Mouse (Mus musculus) mouse embryonic stem cell (cell line): ENCODE measurements around the gene Glrx2.
"Not testable (repeated sequence)": the region's sequence is repeated elsewhere in the genome, so short reads cannot be mapped to it uniquely, and the experiment has no call there.

Experiments
- in situ Hi-C, 2 experiments: fragments of 300-500 bp; cut with MboI; formaldehyde crosslinking; loops; 1 replicate in 1 of 2; 3 replicates in 1 of 2; pipeline ENCODE4 v1.14.3; 2019 to 2020; ENCODE audit warnings: low sequenced_read_pairs in 2 of 2, low pct_unique_long_range_greater_than_20kb in 1 of 2, mixed read lengths in 1 of 2; ENCODE audit not compliant: unreplicated experiment in 1 of 2

Glrx2 gene

DNA sequence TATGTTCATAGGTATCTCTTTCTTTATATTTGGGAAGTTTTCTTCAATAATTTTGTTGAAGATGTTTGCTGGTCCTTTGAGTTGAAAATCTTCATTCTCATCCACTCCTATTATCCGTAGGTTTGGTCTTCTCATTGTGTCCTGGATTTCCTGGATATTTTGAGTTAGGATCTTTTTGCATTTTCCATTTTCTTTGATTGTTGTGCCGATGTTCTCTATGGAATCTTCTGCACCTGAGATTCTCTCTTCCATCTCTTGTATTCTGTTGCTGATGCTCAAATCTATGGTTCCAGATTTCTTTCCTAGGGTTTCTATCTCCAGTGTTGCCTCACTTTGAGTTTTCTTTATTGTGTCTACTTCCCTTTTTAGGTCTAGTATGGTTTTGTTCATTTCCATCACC, at the start of gene Glrx2:
Gene Glrx2 (plus strand): TSS at position 301 of the 400 bp plus-strand sequence.
- in situ Hi-C loops = not testable (repeated sequence)

DNA sequence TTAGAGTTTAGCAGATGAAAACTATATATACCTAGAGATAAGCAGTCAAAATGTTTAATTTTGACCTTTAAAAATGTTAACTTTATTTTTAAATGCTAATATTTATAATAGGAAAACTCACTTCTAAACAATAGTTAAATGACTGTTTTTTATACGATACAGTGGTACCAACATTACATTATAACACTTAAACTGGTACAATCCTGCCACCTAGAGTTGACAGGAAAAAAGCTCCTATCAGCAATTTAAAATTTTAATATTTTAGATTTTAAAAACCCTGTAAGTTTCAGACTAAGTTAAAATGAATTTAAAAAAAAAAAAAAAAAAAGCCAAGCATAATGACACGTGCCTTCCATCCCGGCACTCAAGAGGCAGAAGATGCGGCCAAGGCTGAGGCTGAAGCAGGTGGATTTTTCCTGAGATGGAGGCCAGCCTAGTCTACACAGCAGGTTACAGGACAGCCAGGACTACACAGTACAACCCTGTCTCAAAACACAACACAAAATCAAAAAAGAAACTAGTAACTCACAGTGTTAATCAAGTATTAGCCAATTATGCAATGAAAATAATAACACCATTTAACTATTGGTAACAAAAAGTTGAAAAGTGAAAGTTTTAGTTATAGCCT, 40.3 kb upstream of the Glrx2 start:
- in situ Hi-C loops = no loop called here

DNA sequence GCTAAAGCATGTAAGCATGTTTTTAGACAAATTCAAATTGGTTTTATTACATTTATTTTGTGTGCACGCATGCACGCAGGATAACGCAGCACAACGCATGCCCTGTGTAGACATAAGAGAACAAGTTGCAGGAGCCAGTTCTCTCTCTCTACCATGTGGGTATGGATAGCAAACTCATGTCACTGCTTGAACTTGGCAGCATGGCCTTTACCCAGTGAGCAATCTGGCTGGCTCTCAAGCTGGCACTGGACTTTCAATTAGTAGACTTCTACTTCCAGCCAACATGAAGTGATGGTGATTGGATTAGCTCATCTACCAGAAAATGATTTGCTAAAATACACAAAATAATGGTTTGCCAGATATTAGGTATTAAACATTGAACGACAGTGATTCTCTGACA, 35.0 kb upstream of the Glrx2 start:
- in situ Hi-C loops = no loop called here

DNA sequence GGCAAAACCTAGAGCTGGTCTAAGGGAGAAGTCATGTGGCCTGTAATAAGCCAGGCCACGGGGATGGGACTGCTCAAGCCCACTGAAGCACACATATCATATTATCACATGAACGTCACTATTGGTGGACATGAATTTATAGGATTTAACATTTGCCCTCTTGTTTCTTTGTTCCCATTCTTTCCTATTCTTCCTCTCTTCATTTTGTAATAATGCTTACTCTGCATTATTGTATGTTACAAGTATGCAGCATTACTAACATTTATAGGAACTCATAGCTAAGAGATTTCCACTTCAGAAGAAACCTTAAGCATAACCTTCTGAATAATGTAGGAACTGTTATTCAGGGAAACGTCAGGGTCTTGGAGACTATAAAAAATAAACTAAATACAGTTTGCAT, 31.3 kb upstream of the Glrx2 start:
- in situ Hi-C loops = no loop called here

DNA sequence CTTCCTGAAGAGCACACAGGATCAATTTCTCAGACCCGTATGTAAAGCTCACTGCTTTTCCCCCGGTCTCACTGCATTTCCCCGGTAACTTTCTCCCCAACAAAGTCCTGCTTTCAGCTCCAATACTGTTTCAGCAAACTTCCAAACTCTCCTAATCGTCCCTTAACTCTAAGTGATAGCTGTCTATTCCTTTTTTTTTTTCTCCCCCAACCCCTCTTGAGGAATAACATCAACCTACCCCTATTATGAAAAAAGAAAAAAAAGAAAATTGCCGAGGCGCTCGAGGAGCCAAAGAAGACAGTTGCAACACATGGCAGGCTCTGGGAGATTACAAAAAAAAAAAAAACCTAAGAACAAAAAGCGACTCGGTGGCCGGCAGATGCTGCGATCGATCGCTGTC, 14.4 kb upstream of the Glrx2 start:
- in situ Hi-C loops = no loop called here

DNA sequence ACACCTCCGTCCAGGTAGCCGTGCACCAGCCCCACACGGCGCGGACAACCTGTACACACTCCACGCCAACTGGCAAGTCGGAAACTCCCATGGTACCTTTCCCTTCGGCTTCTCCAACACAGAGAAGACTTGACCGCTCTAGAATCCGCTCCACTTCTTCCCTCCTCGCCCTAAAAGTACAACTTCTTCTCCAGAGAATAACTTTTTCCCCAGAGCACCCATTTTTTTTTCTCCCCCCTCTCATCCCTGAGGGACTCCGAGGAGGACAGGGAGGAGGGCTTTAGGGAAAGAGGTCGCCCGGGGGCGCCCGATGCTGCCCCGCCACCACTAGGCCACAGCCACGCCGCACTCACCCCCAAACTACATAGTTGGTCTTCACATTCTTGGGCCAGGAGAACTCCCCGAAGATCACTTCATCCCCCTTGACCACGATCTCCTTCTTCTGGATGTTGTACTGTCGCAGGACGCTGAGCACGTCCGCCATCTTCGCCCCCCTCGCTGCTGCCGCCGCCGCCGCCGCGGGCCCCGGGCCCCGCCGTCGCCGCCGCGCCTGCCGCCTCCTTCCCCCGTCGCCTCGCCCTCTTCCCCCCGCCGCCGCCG, 13.9 kb upstream of the Glrx2 start:
- in situ Hi-C loops = no loop called here

DNA sequence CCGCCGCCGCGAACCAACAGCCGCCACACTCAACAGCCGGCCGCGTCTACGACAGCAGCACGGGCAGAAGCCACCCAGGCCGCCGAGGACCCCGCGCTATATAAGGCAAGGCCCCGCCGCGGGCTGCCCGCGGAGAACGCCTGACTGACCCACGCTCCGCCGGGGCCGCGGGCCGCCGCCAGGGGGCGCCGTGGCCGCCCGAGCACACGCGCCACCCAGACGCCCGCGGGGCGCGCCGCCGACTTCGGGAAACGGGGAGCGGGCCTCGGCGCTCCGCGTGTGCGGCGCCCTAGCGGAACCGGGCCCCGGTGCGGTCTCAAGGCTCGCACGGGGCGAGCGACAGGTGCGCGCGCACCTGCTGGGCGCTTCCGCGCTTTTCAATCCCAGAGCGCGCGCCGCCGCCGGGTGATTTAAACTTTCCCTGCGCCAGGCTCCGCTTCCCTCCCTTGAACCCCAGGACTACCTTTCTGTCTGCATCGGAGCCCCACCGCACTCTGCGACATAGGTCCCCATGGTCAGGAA, 13.3 kb upstream of the Glrx2 start, which contains the start of gene Cdc73:
Gene Cdc73 (minus strand): TSS at position 153 of the 522 bp plus-strand sequence.
- in situ Hi-C loops = no loop called here

DNA sequence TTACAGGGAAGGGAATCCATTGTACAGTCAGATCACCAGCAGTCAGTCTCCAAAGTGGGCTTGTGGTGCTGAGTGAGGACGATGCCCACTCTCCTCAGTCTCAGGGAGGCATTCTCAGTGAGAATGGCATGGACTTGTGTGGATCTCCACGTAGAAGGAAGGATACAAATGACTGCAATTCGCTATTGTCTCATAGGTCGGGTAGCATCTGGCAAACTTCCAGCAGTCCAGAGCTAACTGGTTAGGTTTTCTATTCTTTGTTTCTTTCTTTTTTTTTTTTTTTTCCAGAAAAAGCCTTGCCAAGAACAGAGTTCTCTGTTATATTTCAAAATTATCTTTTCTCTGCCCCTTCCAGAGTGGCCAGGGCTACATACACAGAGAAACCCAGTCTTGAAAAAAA, 9.1 kb upstream of the Glrx2 start:
- in situ Hi-C loops = no loop called here

DNA sequence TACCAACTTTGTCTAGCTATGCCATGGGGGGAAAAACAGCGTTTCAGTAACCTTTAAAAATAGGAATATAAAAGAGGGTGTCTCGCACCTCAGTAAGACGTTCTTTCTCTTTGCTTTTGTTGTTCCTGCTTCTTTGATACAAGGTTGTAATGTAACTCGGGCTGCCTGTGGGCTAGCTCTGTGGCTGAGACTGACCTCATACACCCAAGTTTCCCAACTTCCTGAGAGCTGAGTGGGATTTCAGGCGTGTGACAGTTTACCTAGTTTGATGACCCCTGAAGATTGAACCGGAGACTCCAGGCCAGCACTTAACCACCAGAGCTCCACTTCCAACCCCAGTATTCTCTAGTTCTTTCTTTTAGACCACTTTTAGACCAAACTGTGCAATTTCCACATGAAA, 7.8 kb upstream of the Glrx2 start:
- in situ Hi-C loops = no loop called here

DNA sequence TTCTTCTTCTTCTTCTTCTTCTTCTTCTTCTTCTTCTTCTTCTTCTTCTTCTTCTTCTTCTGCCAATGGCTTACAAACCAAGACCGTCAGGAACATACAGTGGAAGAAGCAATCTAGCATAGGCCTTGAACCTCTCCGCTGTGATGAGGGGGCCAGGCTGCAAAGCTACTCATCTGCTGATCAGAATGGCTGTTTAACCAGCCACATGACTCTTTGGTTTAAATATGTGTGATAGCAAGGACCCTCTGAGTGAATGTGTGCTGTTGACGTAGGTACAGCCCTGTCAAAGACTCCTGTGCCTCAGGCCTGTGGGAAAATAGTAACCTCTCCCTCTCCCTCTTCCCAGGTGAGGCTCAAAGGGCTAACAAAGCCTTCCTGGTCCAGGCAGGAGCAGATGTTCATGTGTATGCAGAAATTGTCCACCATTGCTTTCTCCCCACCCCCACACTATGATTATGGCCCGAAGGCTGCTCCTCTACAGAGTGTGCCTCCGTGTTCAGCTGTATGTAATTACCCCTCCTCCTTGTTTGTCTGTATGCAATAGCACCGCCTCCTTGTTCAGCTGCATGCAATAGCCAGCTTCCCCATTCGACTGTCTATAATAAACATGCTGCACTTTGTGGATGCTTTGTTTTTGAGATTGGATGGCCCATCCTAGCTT, 6.0 kb upstream of the Glrx2 start:
- in situ Hi-C loops = no loop called here

DNA sequence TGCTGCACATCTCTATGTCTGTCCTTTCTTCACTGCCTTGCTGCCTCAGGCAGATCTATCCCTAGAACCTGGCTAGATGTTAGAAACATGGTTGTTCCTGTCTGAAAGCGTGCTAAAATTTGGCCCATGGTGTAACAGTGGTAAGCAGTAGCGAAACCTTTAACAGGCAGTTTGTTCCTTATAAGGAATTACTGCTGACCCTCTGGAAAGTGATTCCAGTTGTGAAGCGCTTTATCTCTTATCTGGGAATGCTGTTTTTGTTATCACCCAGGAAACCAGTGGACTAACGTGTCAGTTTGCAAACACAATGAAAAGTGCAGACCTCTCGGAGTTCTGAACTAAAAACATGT, 5.5 kb upstream of the Glrx2 start:
- in situ Hi-C loops = no loop called here

DNA sequence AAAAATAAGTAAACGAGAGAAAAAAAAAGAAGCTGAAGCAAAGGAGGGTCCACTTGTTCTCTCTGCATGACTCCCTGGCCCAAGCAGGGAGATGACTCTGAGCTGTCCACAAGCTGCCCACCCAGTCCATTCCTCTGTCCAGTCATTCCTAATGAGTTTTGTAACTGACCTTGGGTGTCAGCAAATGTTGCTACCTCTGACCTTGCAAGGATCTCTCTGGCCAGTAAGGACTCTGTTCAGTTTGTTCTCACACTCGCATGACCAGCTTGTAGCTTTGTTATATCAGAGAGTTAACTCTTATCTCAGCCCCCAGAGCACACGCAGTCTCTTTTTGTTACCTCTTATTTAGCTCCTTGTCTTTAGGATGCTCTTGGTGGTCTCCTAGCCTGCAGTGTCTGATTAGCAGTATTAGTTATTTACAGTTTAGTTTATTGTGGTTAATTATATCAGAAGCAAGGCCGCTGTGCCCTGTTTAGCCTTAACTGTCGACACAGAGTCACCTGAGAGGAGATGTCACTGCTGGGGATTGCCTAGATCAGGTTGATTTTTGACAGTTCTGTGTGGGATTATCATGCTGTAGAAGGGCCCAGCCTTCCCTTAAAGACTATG, 8.4 kb downstream of the Glrx2 start:
- in situ Hi-C loops = no loop called here

DNA sequence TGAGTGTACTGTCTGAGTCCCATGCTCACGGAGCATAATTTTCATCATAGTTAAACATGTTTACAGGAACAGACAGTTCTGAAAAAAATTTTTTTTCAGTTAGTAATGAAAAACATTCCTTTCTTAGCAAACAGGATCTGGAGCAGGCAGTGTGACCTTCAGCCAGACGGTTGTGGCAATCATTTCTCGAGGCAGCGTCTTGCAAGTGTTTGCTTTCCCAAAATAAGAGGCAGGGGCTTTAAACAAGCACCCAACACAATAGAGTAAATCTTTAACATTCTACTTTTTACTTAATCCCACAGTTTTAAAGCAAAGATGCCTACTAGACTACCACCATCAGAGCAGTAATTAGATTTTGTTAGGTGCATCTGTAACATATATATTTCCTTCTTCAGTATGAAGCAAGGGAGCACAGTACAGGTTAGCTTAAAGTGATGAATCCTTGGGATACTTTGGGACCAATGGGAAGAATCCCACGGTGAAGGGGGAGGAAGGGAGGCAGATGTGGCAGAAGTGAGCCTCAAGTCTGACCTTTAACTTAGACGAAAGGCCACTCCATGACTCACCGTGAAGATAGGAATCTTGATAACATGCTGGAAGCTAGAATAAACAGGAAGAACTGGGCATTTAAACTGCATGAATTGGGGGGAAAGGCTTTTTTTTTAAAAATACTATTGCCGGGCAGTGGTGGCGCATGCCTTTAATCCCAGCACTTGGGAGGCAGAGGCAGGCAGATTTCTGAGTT, 11.7 kb downstream of the Glrx2 start:
- in situ Hi-C loops = no loop called here

DNA sequence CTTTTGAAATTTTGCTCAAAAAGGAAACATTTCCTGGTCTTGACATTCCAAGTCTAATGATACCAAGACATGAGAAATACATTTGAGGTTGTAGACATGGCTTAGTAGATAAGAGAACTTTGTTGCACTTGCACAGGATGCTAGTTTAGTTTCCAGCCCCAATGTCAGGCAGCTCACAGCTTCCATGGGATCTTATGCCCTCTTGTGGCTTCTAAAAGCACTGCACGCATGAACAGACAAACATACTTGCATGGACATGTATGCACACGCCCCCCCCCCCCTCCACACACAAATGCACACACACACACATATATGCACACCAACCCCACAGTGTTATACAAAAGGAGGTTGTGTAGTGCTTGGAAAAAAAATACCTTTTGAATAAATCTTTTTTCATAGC, 14.8 kb downstream of the Glrx2 start:
- in situ Hi-C loops = no loop called here

DNA sequence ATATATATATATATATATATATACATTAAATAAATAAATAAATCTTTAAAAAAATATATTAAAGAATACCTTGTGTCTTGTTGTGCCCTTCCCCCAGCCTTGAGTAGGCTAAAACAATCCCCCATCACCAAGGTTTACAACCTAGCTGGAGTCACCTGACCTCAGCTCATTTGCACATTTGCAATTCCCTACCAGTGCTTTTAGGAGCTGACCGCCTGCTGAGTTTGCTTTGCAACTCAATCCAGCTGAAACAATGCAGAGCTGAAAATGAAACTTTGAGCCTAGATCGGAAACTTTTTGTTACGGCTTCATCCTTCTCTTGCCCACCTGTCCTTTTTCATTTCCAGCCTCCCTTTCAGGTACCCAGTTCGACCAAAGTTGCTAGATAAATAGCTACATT, 15.6 kb downstream of the Glrx2 start:
- in situ Hi-C loops = no loop called here

DNA sequence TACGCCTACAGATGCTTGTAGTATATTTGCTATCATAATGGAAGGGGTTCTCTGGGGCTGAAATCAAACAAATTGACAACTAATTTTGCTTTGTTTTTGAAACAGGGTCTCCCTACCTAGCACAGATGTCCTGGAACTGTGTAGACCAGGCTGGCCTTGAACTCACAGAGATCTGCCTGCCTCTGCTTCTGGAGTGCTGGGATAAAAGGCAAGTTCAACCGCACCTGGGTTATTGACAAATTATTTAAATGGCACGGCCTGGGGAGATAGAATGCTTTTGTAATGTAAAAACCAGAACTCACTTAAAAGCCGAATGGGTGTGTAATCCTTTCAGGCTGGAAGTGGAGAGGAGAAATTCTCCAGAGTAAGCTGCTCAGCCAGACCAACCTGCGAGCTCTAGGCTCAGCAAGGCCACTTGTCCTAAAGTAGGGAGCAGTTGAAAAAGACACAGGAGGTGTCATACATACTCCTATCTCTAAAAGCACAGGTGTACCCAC, 17.8 kb downstream of the Glrx2 start:
- in situ Hi-C loops = no loop called here

DNA sequence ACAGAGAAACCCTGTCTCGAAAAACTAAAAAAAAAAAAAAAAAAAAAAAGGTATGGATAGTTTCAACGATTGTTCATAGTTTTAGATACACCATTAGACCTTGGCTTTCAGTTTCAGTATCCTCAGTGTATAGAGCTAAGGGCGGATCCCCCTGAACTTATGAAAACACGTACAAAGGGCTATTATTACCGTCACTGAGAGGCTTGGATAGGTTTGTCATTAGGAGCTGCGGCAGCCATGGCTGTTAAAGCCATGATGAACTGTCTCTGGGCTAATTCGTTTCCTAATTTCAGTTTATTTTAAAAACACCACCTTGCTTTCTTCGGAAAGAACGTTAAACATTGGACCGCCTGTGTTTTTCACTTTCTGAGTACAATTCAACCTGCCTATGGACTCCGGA, 22.7 kb downstream of the Glrx2 start:
- in situ Hi-C loops = no loop called here
